Mouse (Mus musculus): ENCODE measurements at regions not wholly inside any gene's neighbourhood (a gene's known extent, or its start where the extent isn't known, plus 50 kb on each side); places are given as distances from the start of the nearest gene placed in this dataset.

GRCm38 (mm10) chr3:61246429-61246828, 115.0 kb upstream of the Rap2b start:
- intact Hi-C loops (cut with DNase I) = no loop called here
- no peak for DNase-seq (ENCODE audit: low spot score)

DNA sequence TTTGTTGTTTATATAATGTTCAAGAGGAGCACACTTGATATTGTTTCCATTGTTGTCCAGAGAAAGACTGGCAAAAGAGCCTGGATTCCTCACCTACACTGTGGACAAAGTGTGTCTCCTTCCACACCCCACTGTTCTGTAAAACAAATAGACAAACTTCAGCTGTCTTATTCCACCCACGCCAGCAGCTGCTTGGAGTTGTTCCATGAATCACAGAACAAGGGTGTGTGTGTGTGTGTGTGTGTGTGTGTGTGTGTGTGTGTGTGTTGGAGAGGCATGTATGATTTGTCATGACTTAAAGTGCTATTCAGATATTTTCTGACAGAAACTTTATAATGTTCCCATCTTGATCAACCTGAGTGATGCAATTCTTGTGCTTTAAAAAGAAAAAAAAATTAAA, 114.1 kb upstream of the Rap2b start:
- intact Hi-C loops (cut with DNase I) = no loop called here
- no peak for DNase-seq (ENCODE audit: low spot score)

GRCm38 (mm10) chr3:61255232-61255631, 106.2 kb upstream of the Rap2b start:
- intact Hi-C loops (cut with DNase I) = no loop called here
- DNase-seq (ENCODE audit: low spot score) = no peak

GRCm38 (mm10) chr3:61255643-61256042, 105.8 kb upstream of the Rap2b start:
- intact Hi-C loops (cut with DNase I) = no loop called here
- no peak for DNase-seq (ENCODE audit: low spot score)

DNA sequence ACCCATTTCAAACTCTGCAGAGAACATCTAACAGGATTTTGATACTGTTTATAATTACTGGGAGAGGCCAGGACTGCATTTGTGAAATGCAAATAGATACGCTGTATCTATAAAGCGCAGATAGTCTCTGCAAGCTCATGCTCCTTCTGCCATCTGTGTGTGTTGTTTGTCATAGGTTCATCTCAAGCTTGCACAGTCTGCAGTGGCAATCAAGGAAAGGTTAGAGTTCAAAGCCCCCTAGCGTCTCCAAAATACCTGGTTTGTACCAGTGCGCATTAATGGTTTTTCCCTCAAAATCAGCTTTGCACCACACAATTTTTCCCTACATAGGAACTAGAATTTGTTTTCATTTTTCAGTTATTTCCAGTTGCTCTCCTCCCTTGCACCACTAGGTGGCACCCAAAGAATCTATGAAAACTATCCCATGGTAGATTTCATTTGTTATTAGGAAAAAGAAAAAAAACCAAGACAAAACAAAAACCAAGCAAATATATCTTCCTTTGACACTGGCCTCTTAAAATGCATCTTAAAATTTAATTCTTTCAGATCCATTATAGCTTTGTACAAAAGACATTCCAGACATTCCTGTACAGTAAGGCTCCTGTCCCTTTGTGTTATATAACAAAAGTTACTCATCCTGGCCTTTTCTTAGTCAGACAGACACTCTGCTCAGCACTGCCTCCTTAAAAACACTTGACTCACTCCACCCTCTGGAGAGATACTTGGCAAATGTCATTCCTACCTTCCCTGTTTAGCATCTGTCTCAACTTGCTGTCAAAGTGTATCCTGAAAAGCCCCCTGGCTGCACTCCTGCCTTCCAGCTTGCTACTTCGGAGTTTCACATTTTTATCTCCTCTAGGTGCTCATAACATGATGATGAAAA, 92.7 kb upstream of the Rap2b start:
- DNase-seq (ENCODE audit: low spot score) = no peak
- intact Hi-C loops (cut with DNase I) = no loop called here

- intact Hi-C loops (cut with DNase I) = no loop called here
- DNase-seq (ENCODE audit: low spot score) = no peak
These were observed 75.4 kb upstream of the Rap2b start for GRCm38 (mm10) chr3:61285924-61286520.

DNA sequence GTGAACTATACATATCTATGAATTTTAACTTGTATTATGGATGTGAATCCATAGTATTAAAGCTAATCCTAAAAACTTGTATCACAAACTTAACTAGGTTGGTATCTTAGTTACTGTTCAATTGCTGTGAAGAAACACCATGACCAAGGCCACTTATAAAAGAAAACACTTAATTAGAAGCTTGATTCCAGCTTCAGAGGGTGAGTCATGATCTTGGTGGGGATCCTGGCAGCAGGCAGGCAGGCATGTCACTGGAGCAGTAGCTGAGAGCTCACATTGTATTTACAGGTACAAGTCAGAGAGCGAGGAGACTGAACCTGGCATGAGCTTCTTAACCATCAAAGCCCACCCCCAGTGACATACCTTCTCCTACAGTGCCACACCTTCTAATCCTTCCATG, 73.2 kb upstream of the Rap2b start:
- intact Hi-C loops (cut with DNase I) = no loop called here
- no peak for DNase-seq (ENCODE audit: low spot score)

- intact Hi-C loops (cut with DNase I) = no loop called here
- DNase-seq (ENCODE audit: low spot score) = no peak
These were observed 66.6 kb upstream of the Rap2b start for GRCm38 (mm10) chr3:61294855-61295254.

- no peak for DNase-seq (ENCODE audit: low spot score)
- intact Hi-C loops (cut with DNase I) = no loop called here
These were observed 64.1 kb upstream of the Rap2b start for GRCm38 (mm10) chr3:61297290-61297689.

GRCm38 (mm10) chr3:61302214-61302613, 59.2 kb upstream of the Rap2b start:
- no peak for DNase-seq (ENCODE audit: low spot score)
- intact Hi-C loops (cut with DNase I) = no loop called here

DNA sequence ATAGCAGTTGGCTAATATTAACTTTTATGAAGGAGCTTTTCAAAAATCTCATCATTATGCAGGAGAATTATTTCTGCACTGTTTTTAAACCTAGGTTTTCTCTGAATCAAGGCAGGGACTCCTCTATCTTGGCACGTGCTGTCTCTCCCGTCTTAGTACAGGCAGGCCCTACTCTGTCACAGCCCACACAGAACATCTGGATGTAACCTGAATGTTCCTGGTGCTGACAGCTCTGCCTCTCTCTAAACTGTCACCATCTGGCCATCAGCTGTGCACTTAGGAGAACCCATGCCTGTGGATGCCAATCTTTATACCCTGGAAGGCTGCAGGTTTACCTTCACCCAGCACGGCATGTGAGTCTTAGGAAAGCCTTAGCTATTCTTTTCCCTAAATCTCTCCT, 58.0 kb upstream of the Rap2b start:
- intact Hi-C loops (cut with DNase I) = no loop called here
- DNase-seq (ENCODE audit: low spot score) = no peak

- DNase-seq (ENCODE audit: low spot score) = no peak
- intact Hi-C loops (cut with DNase I) = no loop called here
These were observed 55.1 kb upstream of the Rap2b start for GRCm38 (mm10) chr3:61306306-61306705.

DNA sequence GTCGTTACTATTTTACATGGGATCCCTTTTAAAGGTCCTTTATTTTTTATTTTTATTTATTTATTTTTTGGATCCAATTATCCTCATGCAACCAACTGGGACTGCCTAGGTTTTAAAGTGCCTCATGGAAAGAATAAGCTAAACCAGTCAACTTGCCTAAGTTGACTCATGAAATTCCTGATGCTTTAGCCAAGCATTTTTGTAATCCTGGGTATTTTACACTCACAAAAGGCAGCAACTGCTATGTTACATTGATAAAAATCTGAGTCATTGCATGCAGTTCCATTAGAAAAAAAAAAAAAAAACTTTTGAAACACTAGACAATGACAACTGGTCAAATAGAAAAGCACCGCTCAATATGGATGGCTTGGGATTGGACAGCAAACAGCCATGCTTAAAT, 52.7 kb upstream of the Rap2b start:
- intact Hi-C loops (cut with DNase I) = no loop called here
- DNase-seq (ENCODE audit: low spot score) = no peak

- DNase-seq (ENCODE audit: low spot score) = no peak
- intact Hi-C loops (cut with DNase I) = no loop called here
These were observed 52.2 kb upstream of the Rap2b start for GRCm38 (mm10) chr3:61309197-61309596.

All from heart, postnatal 25 days (tissue).